Mouse (Mus musculus) liver, embryonic 14.5 days (tissue): ENCODE data around the gene Bcl11b.

Experiments
- CTCF ChIP-seq: IDR thresholded peaks from 2 replicates; pipeline ENCODE4 v1.5.1; 2016; ENCODE audit warnings: antibody characterized with exemption, low read depth, control low read depth
- EP300 ChIP-seq: IDR thresholded peaks from 2 replicates; pipeline ENCODE4 v1.6.1; 2016; ENCODE audit warnings: antibody characterized with exemption, low read depth

DNA sequence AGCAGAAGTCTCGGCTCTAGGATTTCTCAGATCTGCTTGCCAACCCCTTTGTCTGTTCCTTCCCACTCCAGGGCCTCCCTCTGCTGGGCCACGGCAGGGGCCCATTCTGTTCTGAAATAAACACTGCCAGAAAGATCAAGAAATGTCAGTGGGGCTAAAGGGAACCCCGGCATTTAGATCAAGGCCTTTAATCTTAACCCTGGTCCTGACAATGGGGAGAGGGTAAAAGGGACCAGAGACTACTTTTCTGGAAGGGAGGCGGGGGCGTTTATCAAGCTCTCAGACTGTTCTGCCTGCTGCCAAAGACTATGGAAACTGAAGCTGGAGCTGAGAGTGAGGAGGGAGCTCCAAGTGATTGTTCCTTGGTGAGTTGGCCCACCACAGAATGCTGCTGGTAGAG is 114.8 kb downstream of the Bcl11b start:
- no peak for TF ChIP-seq CTCF
- TF ChIP-seq EP300: no peak
